Mouse (Mus musculus) layer of hippocampus, adult 18-20 months (tissue): ENCODE results near the gene Acr. TPM values are rescaled to one million over a fixed set of nuclear protein-coding genes. Genes with fewer than 3 reads are reported as not detected.
A peak's percentile ranks its signal among the peaks of the same experiment; 100 is the strongest.

Experiments used
- DNase-seq, 2 experiments: peaks; one replicate each; pipeline ENCODE4 v3.0.0; 2022; ENCODE audit warnings: low spot score in 2 of 2
- total RNA-seq, 2 experiments: library from RNA; stranded (reverse); gene quantifications; 2 replicates each; pipeline ENCODE4 v1.2.3; 2021

Gene Acr
- total RNA-seq, 2 experiments from 2014 or later = 0.66 to 1.0 TPM

GRCm38 (mm10) chr15:89622312-89622958, 54.3 kb downstream of the Acr start:
- DNase-seq = peak; percentile 24 to 64

- no peak for DNase-seq
Measured at GRCm38 (mm10) chr15:89622959-89623625, 55.0 kb downstream of the Acr start.

DNA sequence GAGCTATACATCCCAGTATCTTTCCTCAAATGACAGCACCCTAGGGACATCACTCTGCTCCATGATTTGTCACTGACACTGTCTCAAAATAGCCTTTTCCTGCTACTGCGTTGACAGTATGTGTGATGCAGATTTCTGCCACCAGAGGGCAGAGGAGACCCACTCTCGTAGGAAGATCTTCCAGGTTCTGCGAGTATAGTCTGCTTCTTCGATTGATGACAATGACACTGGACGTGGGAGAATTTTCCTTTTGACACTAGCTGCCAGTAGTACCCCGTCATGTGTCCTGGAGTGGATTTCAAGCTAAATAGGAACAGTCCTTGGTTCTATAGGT, 55.5 kb downstream of the Acr start:
- DNase-seq = peak; percentile 58 to 89

Other genes with a start within 250 kb of the Acr start
- gene Adm2, start 245.6 kb upstream of the Acr start, total RNA-seq = not detected
- gene Miox, start 233.9 kb upstream of the Acr start, total RNA-seq = not detected
- 10 to 100 TPM; 16.6 to 18.6 TPM for gene Lmf2, start 212.7 kb upstream of the Acr start, total RNA-seq
- 100 to 1,000 TPM; 101 to 103 TPM for gene Ncaph2, start 212.6 kb upstream of the Acr start, total RNA-seq
- 10 to 100 TPM; 28.1 to 34.0 TPM for gene Sco2, start 194.5 kb upstream of the Acr start, total RNA-seq
- gene Tymp, start 191.3 kb upstream of the Acr start, total RNA-seq = 1 to 10 TPM; 1.4 to 1.5 TPM
- gene Odf3b, start 189.0 kb upstream of the Acr start, total RNA-seq = 1 to 10 TPM; 3.2 to 4.3 TPM
- under 1 TPM; 0.32 to 0.51 TPM for gene Klhdc7b, start 183.4 kb upstream of the Acr start, total RNA-seq
- not detected for gene Syce3, start 157.8 kb upstream of the Acr start, total RNA-seq
- gene Cpt1b, start 142.5 kb upstream of the Acr start, total RNA-seq = 1 to 10 TPM; 1.2 to 2.2 TPM
- gene C730034F03Rik, start 138.7 kb upstream of the Acr start, total RNA-seq = 1 to 10 TPM; 2.2 to 3.4 TPM
- under 1 TPM in 1 of 2 experiments, not detected in 1; 0.42 TPM for gene Gm44502, start 138.6 kb upstream of the Acr start, total RNA-seq
- 10 to 100 TPM; 40.5 to 41.1 TPM for gene Chkb, start 138.4 kb upstream of the Acr start, total RNA-seq
- 100 to 1,000 TPM; 266 to 269 TPM for gene Mapk8ip2, start 114.4 kb upstream of the Acr start, total RNA-seq
- gene Arsa, start 90.9 kb upstream of the Acr start, total RNA-seq = 10 to 100 TPM; 28.1 to 29.6 TPM
- 100 to 1,000 TPM; 232 to 243 TPM for gene Shank3, start 68.7 kb upstream of the Acr start, total RNA-seq
- gene Rabl2, start 23.6 kb downstream of the Acr start, total RNA-seq = 10 to 100 TPM; 25.9 to 28.6 TPM